Mouse (Mus musculus) kidney, adult 11 months (tissue): ENCODE results near the gene Mmaa.
A peak's percentile ranks its signal among the peaks of the same experiment; 100 is the strongest.

Experiments
- DNase-seq: peaks from one replicate; pipeline ENCODE4 v3.0.0; 2022

Mmaa gene

GRCm38 (mm10) chr8:79294610-79295275, at the start of gene Mmaa:
Mmaa (minus strand) TSS chr8:79294937.
- peak; percentile 98 for DNase-seq

GRCm38 (mm10) chr8:79341236-79341635, 46.5 kb upstream of the Mmaa start:
- no peak for DNase-seq

GRCm38 (mm10) chr8:79339555-79339954, 44.8 kb upstream of the Mmaa start:
- peak; percentile 21 for DNase-seq

GRCm38 (mm10) chr8:79338619-79339018, 43.9 kb upstream of the Mmaa start:
- no peak for DNase-seq

- DNase-seq: no peak
Measured at GRCm38 (mm10) chr8:79332109-79332900, 37.6 kb upstream of the Mmaa start.

GRCm38 (mm10) chr8:79331571-79331970, 36.8 kb upstream of the Mmaa start:
- no peak for DNase-seq

GRCm38 (mm10) chr8:79331017-79331416, 36.3 kb upstream of the Mmaa start:
- no peak for DNase-seq

GRCm38 (mm10) chr8:79329735-79330134, 35.0 kb upstream of the Mmaa start:
- no peak for DNase-seq

- DNase-seq: no peak
Measured at GRCm38 (mm10) chr8:79329182-79329581, 34.4 kb upstream of the Mmaa start.

- no peak for DNase-seq
Measured at GRCm38 (mm10) chr8:79325510-79325909, 30.8 kb upstream of the Mmaa start.

GRCm38 (mm10) chr8:79324928-79325327, 30.2 kb upstream of the Mmaa start:
- no peak for DNase-seq

- DNase-seq: no peak
Measured at GRCm38 (mm10) chr8:79324036-79324435, 29.3 kb upstream of the Mmaa start.

GRCm38 (mm10) chr8:79323121-79323520, 28.4 kb upstream of the Mmaa start:
- DNase-seq: peak; percentile 27

GRCm38 (mm10) chr8:79310801-79311200, 16.1 kb upstream of the Mmaa start:
- DNase-seq: no peak

- no peak for DNase-seq
Measured at GRCm38 (mm10) chr8:79305941-79306340, 11.2 kb upstream of the Mmaa start.

- peak; percentile 26 for DNase-seq
Measured at GRCm38 (mm10) chr8:79301548-79301947, 6.8 kb upstream of the Mmaa start.

GRCm38 (mm10) chr8:79299704-79300103, 5.0 kb upstream of the Mmaa start:
- DNase-seq: no peak

- DNase-seq: peak; percentile 66
Measured at GRCm38 (mm10) chr8:79297763-79298162, 3.0 kb upstream of the Mmaa start.

GRCm38 (mm10) chr8:79295276-79296105, 754 bp upstream of the Mmaa start:
- peak; percentile 12 for DNase-seq

GRCm38 (mm10) chr8:79293841-79294240, 896 bp downstream of the Mmaa start:
- DNase-seq: no peak

GRCm38 (mm10) chr8:79292712-79293264, 1.9 kb downstream of the Mmaa start:
- DNase-seq: no peak

- DNase-seq: no peak
Measured at GRCm38 (mm10) chr8:79289592-79289991, 5.1 kb downstream of the Mmaa start.

GRCm38 (mm10) chr8:79288681-79289080, 6.1 kb downstream of the Mmaa start:
- DNase-seq: no peak
